Mouse (Mus musculus) frontal cortex, postnatal 10 days (tissue): ENCODE results near the gene Fgfbp1.

Source experiments
- DNase-seq, 2 experiments: peaks; one replicate each; pipeline ENCODE4 v3.0.0; 2022; ENCODE audit warnings: low spot score in 2 of 2, mixed read lengths in 1 of 2

Fgfbp1 gene

GRCm38 (mm10) chr5:43981620-43982019 lies at the start of gene Fgfbp1:
Fgfbp1 (minus strand) TSS chr5:43981779.
- no peak for DNase-seq

GRCm38 (mm10) chr5:43998295-43998989 lies 16.9 kb upstream of the Fgfbp1 start:
- DNase-seq: no peak

GRCm38 (mm10) chr5:43997626-43998025 lies 16.0 kb upstream of the Fgfbp1 start:
- DNase-seq: no peak

GRCm38 (mm10) chr5:43996162-43996561 lies 14.6 kb upstream of the Fgfbp1 start:
- no peak for DNase-seq

- no peak for DNase-seq
These were observed 13.4 kb upstream of the Fgfbp1 start for GRCm38 (mm10) chr5:43994981-43995380.

- peak in 1 of 2 experiments; percentile 8 for DNase-seq
These were observed 8.7 kb upstream of the Fgfbp1 start for GRCm38 (mm10) chr5:43990316-43990715.

- no peak for DNase-seq
These were observed 7.4 kb upstream of the Fgfbp1 start for GRCm38 (mm10) chr5:43989017-43989416.

GRCm38 (mm10) chr5:43986212-43986611 lies 4.6 kb upstream of the Fgfbp1 start:
- no peak for DNase-seq

- DNase-seq: no peak
These were observed 1.3 kb upstream of the Fgfbp1 start for GRCm38 (mm10) chr5:43982896-43983295.

GRCm38 (mm10) chr5:43980397-43980796 lies 1.2 kb downstream of the Fgfbp1 start:
- DNase-seq: no peak

- no peak for DNase-seq
These were observed 4.6 kb downstream of the Fgfbp1 start for GRCm38 (mm10) chr5:43976821-43977561.

GRCm38 (mm10) chr5:43974166-43974565 lies 7.4 kb downstream of the Fgfbp1 start:
- no peak for DNase-seq

GRCm38 (mm10) chr5:43971156-43971555 lies 10.4 kb downstream of the Fgfbp1 start:
- DNase-seq: no peak

- no peak for DNase-seq
These were observed 11.0 kb downstream of the Fgfbp1 start for GRCm38 (mm10) chr5:43970532-43970931.

- no peak for DNase-seq
These were observed 12.9 kb downstream of the Fgfbp1 start for GRCm38 (mm10) chr5:43968634-43969033.

GRCm38 (mm10) chr5:43961056-43961455 lies 20.5 kb downstream of the Fgfbp1 start:
- no peak for DNase-seq

GRCm38 (mm10) chr5:43959884-43960440 lies 21.6 kb downstream of the Fgfbp1 start:
- DNase-seq: no peak

- DNase-seq: no peak
These were observed 28.3 kb downstream of the Fgfbp1 start for GRCm38 (mm10) chr5:43953241-43953640.

- no peak for DNase-seq
These were observed 32.8 kb downstream of the Fgfbp1 start for GRCm38 (mm10) chr5:43948748-43949275.

GRCm38 (mm10) chr5:43948111-43948743 lies 33.4 kb downstream of the Fgfbp1 start:
- peak; percentile 7 to 9 for DNase-seq

GRCm38 (mm10) chr5:43947330-43947977 lies 34.1 kb downstream of the Fgfbp1 start:
- DNase-seq: no peak

GRCm38 (mm10) chr5:43933269-43933668 lies 48.3 kb downstream of the Fgfbp1 start:
- no peak for DNase-seq
